Mouse (Mus musculus): ENCODE data around the gene Cbx1.

GRCm38 (mm10) chr11:96828881-96829280, 40.0 kb downstream of the Cbx1 start:
- TF ChIP-seq CTCF (IDR thresholded peaks at IDR 0.05; ENCODE audit: low read depth), result no peak; the same call in 1 of the 2 replicates
- TF ChIP-seq EP300 (optimal IDR thresholded peaks at IDR 0.05), result no peak

Data from stomach, postnatal 0 days (tissue).